Mouse (Mus musculus): ENCODE results near the gene Pnkp.

GRCm38 (mm10) chr7:44854356-44855031 is 2.4 kb upstream of the Pnkp start:
- TF ChIP-seq POLR2A (IDR thresholded peaks at IDR 0.05; ENCODE audit: extremely low read depth, insufficient read depth, low read length) (peak; percentile 73), CTCF (IDR thresholded peaks at IDR 0.05; ENCODE audit: low read depth, low read length) (no peak)
